Mouse (Mus musculus): Measurements from ENCODE around the gene Mdga1. TPM values are rescaled to one million over a fixed set of nuclear protein-coding genes. Genes with fewer than 3 reads are reported as not detected.
"Not testable (repeated sequence)": the region's sequence is repeated elsewhere in the genome, so short reads cannot be mapped to it uniquely, and the experiment has no call there.

The Mdga1 gene
- polyA plus RNA-seq, 1 experiment from 2014 or later = 3.2 TPM

DNA sequence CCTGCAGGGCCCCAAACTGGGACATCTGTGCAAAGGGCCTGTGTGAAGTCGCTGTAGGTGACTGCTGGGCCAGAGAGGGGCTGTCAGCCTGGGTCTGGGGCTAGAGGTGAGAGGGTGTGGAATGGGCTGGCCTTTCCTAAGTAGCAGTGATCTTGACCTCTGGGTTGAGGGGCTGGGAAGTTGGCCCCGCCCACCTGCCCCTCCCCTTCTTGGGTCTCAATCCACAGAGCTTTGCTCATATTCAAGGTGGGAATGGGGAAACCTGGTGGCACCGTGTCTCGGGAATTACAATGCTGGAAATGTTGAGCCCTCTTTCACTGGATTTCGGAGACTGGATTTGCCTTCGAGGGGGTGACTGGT, 169.8 kb downstream of the Mdga1 start:
- H3K27ac ChIP-seq = no peak overlapping the region
- no peaks in the 10 kb centered on the region for H3K27me3 ChIP-seq
- H3K4me1 ChIP-seq = peaks cover 36% of the 10 kb centered on the region
- H3K9ac ChIP-seq = no peak overlapping the region
- WGBS = 36% methylated on average over 6 of the region's 6 CpGs
- H3K36me3 ChIP-seq = no peaks in the 10 kb centered on the region
- no peak overlapping the region for H3K4me3 ChIP-seq
- peaks cover 3% of the 10 kb centered on the region; the same call in 1 of the 2 replicates for H3K9me3 ChIP-seq
- no peak overlapping the region for H3K4me2 ChIP-seq (replicated peaks)
- no peak for ATAC-seq (ENCODE audit: low FRiP score, low read depth)

- H3K27me3 ChIP-seq = no peaks in the 10 kb centered on the region
- WGBS = 64% methylated on average over 21 of the region's 21 CpGs
- H3K4me1 ChIP-seq = peaks cover 41% of the 10 kb centered on the region
- H3K9ac ChIP-seq = no peak overlapping the region
- no peaks in the 10 kb centered on the region for H3K9me3 ChIP-seq
- H3K4me3 ChIP-seq = no peak overlapping the region
- no peak overlapping the region for H3K27ac ChIP-seq
- no peaks in the 10 kb centered on the region for H3K36me3 ChIP-seq
- no peak for ATAC-seq (ENCODE audit: low FRiP score, low read depth)
- no peak overlapping the region for H3K4me2 ChIP-seq (replicated peaks)
These were observed 170.3 kb downstream of the Mdga1 start for GRCm38 (mm10) chr17:29799398-29800095.

- Histone ChIP-seq H3K27me3 (no peaks in the 10 kb centered on the region), H3K9me3 (no peaks in the 10 kb centered on the region), H3K4me1 (peaks cover 44% of the 10 kb centered on the region), H3K36me3 (no peaks in the 10 kb centered on the region), H3K4me2 (replicated peaks) (no peak overlapping the region), H3K9ac (no peak overlapping the region), H3K27ac (no peak overlapping the region), H3K4me3 (no peak overlapping the region)
- ATAC-seq (ENCODE audit: low FRiP score, low read depth) = no peak
- 54% methylated on average over 10 of the region's 10 CpGs for WGBS
These were observed 171.7 kb downstream of the Mdga1 start for GRCm38 (mm10) chr17:29798151-29798550.

- H3K9me3 ChIP-seq = no peaks in the 10 kb centered on the region
- WGBS = 43% methylated on average over 9 of the region's 9 CpGs
- no peak overlapping the region for H3K9ac ChIP-seq
- no peak overlapping the region for H3K4me2 ChIP-seq (replicated peaks)
- no peaks in the 10 kb centered on the region for H3K27me3 ChIP-seq
- no peak overlapping the region for H3K4me3 ChIP-seq
- ATAC-seq (ENCODE audit: low FRiP score, low read depth) = no peak
- no peak overlapping the region for H3K27ac ChIP-seq
- H3K4me1 ChIP-seq = peaks cover 44% of the 10 kb centered on the region
- H3K36me3 ChIP-seq = no peaks in the 10 kb centered on the region
These were observed 173.1 kb downstream of the Mdga1 start for GRCm38 (mm10) chr17:29796787-29797186.

DNA sequence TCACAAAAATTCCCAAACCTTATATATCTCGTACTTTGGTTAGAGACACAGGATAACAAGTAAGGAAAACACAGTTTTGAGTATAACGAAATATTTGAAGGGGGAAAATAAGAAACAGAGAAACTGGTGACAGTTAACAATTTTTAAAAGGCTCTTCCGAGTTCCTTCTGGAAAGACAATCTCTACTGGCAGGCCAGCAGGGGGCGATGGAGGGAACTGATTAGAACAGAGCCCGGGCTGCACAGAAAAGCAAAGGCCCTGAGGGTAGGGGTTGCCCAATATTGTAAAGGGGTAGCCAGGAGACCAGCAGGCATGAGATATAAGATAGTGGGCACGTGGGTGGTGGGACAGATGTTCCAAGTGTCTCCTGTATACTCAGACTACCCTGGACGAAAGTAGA, 173.8 kb downstream of the Mdga1 start:
- Histone ChIP-seq H3K36me3 (no peaks in the 10 kb centered on the region), H3K9me3 (no peaks in the 10 kb centered on the region), H3K4me1 (peaks cover 44% of the 10 kb centered on the region), H3K9ac (no peak overlapping the region), H3K27me3 (no peaks in the 10 kb centered on the region), H3K4me2 (replicated peaks) (no peak overlapping the region), H3K4me3 (no peak overlapping the region), H3K27ac (peak overlapping the region; percentile 44; the same call in 1 of the 2 replicates)
- WGBS = 13% methylated on average over 7 of the region's 7 CpGs
- no peak for ATAC-seq (ENCODE audit: low FRiP score, low read depth)

- peaks cover 44% of the 10 kb centered on the region for H3K4me1 ChIP-seq
- WGBS = under 1% methylated on average over 21 of the region's 23 CpGs
- no peaks in the 10 kb centered on the region for H3K36me3 ChIP-seq
- no peaks in the 10 kb centered on the region for H3K9me3 ChIP-seq
- peak overlapping the region; percentile 37 for H3K4me3 ChIP-seq
- H3K27ac ChIP-seq = peak overlapping the region; percentile 44; the same call in 1 of the 2 replicates
- peak; percentile 68 for ATAC-seq (ENCODE audit: low FRiP score, low read depth)
- peak overlapping the region; percentile 69 for H3K4me2 ChIP-seq (replicated peaks)
- peak overlapping the region; percentile 59 for H3K9ac ChIP-seq
- H3K27me3 ChIP-seq = no peaks in the 10 kb centered on the region
These were observed 174.7 kb downstream of the Mdga1 start for GRCm38 (mm10) chr17:29795050-29795770.

DNA sequence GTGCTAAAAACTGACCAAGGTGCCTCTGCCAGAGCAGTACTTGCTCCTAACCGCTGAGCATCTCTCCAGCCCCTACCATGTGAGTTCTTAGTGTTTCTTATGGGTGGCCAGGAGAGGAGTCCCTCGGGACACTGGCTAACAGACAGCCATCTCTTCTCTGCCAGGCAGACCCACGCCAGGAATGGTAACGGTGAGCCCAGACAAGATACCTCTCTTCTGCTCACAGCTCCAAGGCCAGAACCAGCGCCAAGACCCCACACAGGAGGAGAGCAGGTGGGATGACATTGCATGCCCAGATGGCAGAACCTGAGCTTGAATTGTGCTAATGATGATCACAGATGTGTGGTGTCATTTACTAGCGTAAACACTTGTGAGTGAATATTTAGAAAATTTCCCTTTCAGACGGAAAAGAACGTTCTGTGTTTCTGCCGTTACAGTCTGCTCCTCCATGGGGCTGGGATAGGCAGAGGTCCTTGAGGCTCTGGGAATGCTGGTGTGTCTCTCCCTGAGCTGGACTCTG, 178.3 kb downstream of the Mdga1 start:
- no peaks in the 10 kb centered on the region for H3K36me3 ChIP-seq
- no peak for ATAC-seq (ENCODE audit: low FRiP score, low read depth)
- no peaks in the 10 kb centered on the region for H3K27me3 ChIP-seq
- H3K27ac ChIP-seq = no peak overlapping the region
- no peak overlapping the region for H3K4me2 ChIP-seq (replicated peaks)
- no peak overlapping the region for H3K9ac ChIP-seq
- 87% methylated on average over 9 of the region's 9 CpGs for WGBS
- H3K4me1 ChIP-seq = peaks cover 21% of the 10 kb centered on the region
- H3K9me3 ChIP-seq = peaks cover 4% of the 10 kb centered on the region; the same call in 1 of the 2 replicates
- H3K4me3 ChIP-seq = no peak overlapping the region

DNA sequence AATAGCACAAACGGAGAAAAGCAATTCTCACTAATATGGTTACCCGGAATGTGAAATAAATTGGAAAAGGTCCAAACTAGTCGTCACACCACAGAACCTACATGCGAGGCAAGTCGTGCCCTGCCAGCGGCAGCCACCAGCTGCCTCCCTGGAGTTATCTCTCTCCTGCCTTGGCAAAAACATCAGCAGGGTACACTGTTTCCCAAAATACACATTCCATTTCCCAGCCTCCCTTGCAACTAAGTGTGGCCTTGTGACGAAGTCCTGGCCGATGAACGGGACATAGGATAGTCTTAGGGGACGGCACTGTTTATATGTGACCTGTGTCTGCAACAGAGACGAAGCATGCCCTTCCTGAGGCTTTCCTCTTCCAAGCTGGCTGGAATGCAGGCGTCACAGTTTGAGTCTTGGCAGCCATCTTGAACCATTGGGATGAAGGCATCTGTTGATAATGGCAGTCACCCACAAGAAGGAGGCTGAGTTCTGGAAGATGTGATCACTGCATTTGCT, 179.6 kb downstream of the Mdga1 start:
- no peak overlapping the region for H3K9ac ChIP-seq
- WGBS = 79% methylated on average over 12 of the region's 12 CpGs
- H3K9me3 ChIP-seq = peaks cover 4% of the 10 kb centered on the region; the same call in 1 of the 2 replicates
- H3K27me3 ChIP-seq = no peaks in the 10 kb centered on the region
- H3K4me1 ChIP-seq = peaks cover 10% of the 10 kb centered on the region
- no peaks in the 10 kb centered on the region for H3K36me3 ChIP-seq
- no peak overlapping the region for H3K4me2 ChIP-seq (replicated peaks)
- ATAC-seq (ENCODE audit: low FRiP score, low read depth) = no peak
- no peak overlapping the region for H3K4me3 ChIP-seq
- no peak overlapping the region for H3K27ac ChIP-seq

DNA sequence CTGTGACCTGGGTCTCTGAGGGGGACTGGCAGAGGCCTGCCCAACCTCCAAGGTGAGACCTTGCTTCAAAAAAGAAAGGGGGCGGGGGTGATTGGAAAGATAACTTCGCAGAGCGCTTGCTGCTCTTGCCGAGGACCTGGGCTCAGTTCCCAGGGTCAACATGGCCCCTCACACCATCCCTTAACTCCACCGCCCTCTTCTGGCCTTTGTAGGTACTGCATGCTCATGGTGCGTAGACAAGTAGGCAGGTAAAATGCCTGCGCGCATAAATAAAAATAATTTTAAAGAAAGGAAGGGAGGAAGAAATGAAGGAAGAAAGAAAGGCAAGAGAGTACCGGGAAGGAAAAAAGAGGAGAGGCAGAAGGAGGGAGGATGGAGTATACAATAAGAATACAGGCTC, 180.2 kb downstream of the Mdga1 start:
- no peak for ATAC-seq (ENCODE audit: low FRiP score, low read depth)
- H3K27ac ChIP-seq = no peak overlapping the region
- H3K9ac ChIP-seq = no peak overlapping the region
- H3K4me3 ChIP-seq = no peak overlapping the region
- H3K36me3 ChIP-seq = no peaks in the 10 kb centered on the region
- 65% methylated on average over 9 of the region's 9 CpGs for WGBS
- peaks cover 4% of the 10 kb centered on the region; the same call in 1 of the 2 replicates for H3K9me3 ChIP-seq
- H3K4me1 ChIP-seq = peaks cover 4% of the 10 kb centered on the region
- no peaks in the 10 kb centered on the region for H3K27me3 ChIP-seq
- H3K4me2 ChIP-seq (replicated peaks) = no peak overlapping the region

DNA sequence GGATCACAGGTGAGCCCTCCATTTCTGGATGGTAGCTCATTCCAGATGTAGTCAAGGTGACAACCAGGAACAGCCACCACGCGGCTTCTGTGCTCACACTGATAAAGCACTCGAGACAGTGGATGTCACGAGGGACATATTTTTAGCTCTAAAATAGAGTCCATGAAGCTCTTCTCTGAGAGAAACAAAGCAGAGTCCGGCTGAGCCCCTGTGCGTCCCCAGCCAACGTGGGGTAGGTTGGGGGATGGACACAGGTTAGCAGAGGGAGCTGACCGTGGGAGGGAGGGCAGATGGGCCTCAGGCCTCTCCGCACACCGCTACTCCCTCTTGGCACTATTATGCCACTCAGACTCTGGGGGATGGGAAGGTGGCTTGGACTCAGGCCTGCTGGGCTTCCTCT, 181.3 kb downstream of the Mdga1 start:
- Histone ChIP-seq H3K4me1 (no peaks in the 10 kb centered on the region), H3K4me3 (no peak overlapping the region), H3K36me3 (no peaks in the 10 kb centered on the region), H3K27ac (no peak overlapping the region), H3K9ac (no peak overlapping the region), H3K27me3 (no peaks in the 10 kb centered on the region), H3K9me3 (peaks cover 4% of the 10 kb centered on the region; the same call in 1 of the 2 replicates), H3K4me2 (replicated peaks) (no peak overlapping the region)
- WGBS = 90% methylated on average over 10 of the region's 10 CpGs
- no peak for ATAC-seq (ENCODE audit: low FRiP score, low read depth)

- ATAC-seq (ENCODE audit: low FRiP score, low read depth) = no peak
- peaks cover 4% of the 10 kb centered on the region; the same call in 1 of the 2 replicates for H3K9me3 ChIP-seq
- no peak overlapping the region for H3K4me3 ChIP-seq
- no peak overlapping the region for H3K27ac ChIP-seq
- H3K4me2 ChIP-seq (replicated peaks) = no peak overlapping the region
- WGBS = 74% methylated on average over 9 of the region's 9 CpGs
- H3K9ac ChIP-seq = no peak overlapping the region
- H3K4me1 ChIP-seq = 0 out of 2 replicates have a peak, but pooled peaks cover 7% of the 10 kb centered on the region
- H3K27me3 ChIP-seq = no peaks in the 10 kb centered on the region
- no peaks in the 10 kb centered on the region for H3K36me3 ChIP-seq
These were observed 185.1 kb downstream of the Mdga1 start for GRCm38 (mm10) chr17:29784820-29785219.

- not testable (repeated sequence) for ATAC-seq (ENCODE audit: low FRiP score, low read depth); H3K27me3 ChIP-seq; H3K4me2 ChIP-seq (replicated peaks); H3K27ac ChIP-seq; H3K36me3 ChIP-seq; H3K9ac ChIP-seq; H3K9me3 ChIP-seq; H3K4me3 ChIP-seq
- WGBS = 88% methylated on average over 4 of the region's 4 CpGs
- H3K4me1 ChIP-seq = peaks cover 15% of the 10 kb centered on the region; the same call in 1 of the 2 replicates
These were observed 188.4 kb downstream of the Mdga1 start for GRCm38 (mm10) chr17:29781472-29781871.
